Mouse (Mus musculus) spleen, adult 2 months (tissue): ENCODE data around the gene Rgmb.

ENCODE experiments used
- CTCF ChIP-seq: fragments of 200-500 bp; IDR thresholded peaks from 2 replicates; pipeline ENCODE4 v1.5.1; 2011; ENCODE audit warnings: mild to moderate bottlenecking, inconsistent platforms; ENCODE audit not compliant: insufficient read depth, insufficient read length, insufficient replicate concordance; ENCODE audit errors: extremely low read depth
- POLR2A ChIP-seq: fragments of 200-500 bp; IDR thresholded peaks from 2 replicates; pipeline ENCODE4 v1.6.1; 2011; ENCODE audit warnings: low read depth, low read length, inconsistent platforms

GRCm38 (mm10) chr17:15776349-15776748 lies 54.5 kb downstream of the Rgmb start:
- no peak for TF ChIP-seq POLR2A
- TF ChIP-seq CTCF, result no peak
